Mouse (Mus musculus) olfactory bulb, adult 2 months (tissue): ENCODE results near the gene Golga7b.

Source experiments
- CTCF ChIP-seq: fragments of 200-500 bp; IDR thresholded peaks from 2 replicates; pipeline ENCODE4 v1.5.1; 2012; ENCODE audit warnings: low read depth, mild to moderate bottlenecking, low read length, moderate library complexity; ENCODE audit not compliant: insufficient read depth
- POLR2A ChIP-seq: fragments of 200-500 bp; IDR thresholded peaks from 2 replicates; pipeline ENCODE4 v1.6.1; 2012; ENCODE audit warnings: mild to moderate bottlenecking, low read depth, low read length, moderate library complexity; ENCODE audit not compliant: insufficient read depth

DNA sequence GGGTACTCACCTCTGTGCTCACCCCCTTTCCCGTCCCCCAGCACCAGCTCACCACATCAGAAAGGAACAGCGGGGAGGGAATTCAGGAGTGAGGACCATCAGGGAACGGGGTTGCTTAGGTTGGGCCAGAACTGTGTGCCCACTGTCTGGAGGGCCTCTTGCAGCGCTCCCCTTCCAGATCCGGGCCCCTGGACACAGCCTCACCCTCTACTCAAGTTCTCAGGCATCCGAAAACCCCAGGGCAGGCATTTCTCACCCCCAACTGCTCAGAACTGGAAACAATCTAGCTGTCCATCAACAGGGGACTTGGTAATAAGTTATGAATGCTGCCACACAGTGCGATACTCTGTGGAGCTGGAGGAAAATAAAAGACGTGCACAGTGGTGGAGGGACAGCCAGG, 44.7 kb downstream of the Golga7b start:
- TF ChIP-seq POLR2A (no peak), CTCF (no peak)
